8 mouse cellular contexts compared by ENCODE assay signal in the genomic region with DNA sequence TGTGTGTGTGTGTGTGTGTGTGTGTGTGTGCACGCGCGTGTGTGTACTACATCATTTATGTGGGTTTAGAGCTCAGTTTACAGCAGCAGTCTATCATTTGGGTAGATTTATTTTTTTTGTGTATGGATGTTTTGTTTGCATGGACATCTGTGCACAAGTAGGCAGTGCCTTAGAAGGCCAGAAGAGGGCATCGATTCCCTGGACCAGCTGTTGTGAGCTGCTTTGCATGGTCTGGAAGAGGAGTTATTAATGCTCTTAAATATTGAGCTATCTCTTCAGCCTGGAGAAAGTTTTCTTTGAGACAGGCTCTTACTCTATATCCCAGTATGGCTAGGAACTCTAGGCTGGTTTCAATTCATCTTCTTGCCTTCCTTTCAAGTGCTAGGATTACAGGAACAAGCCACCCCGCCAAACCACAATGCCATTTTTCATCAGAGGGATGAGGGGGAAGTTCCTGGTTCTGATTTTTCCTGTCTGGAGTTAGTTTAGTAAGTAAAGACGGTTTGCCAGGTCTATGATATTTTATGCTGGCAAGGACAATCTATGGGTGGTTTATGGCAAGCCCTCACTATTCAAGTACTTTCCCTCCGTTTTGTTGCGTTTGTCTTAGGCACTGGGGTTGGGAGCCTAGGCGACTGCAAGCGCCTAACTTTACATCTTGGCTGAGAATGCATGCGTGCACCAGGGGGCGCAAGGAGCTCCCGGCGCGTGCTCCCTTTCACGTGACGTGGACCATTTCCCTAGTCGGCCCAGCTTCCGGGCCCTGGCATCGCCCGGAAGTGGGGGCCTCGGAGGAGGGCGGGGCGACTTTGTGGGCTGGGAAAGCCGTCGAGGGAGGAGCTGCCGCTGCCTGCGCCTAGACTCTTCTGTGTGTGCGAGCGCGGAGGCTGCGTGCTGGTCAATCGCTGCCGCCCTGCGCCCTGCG. TPM values are rescaled to one million over a fixed set of nuclear protein-coding genes. Genes with fewer than 3 reads are reported as not detected.
DNase-seq lines count a peak whose midpoint lies in the region; ATAC-seq and TF ChIP-seq lines count a peak whose summit lies in the region.

A gene (plus strand): TSS at position 859 of the 925 bp plus-strand sequence.

- 0 out of 2 replicates have a peak, but pooled peaks cover 4% of the 10 kb centered on the region for H3K36me3 ChIP-seq in hindbrain, embryonic 13.5 days

- CTCF ChIA-PET in Patski (lab: Charles Lee): interaction anchor here (1.0 to 2.2 kb wide), 24 partner anchors 9 to 160 kb away, joined by 3 to 13 read pairs (median 3); a partner anchor contains a TSS

- no peak for DNase-seq in Patski (ENCODE audit: low read depth, low spot score)
- DNase-seq in cerebellum, postnatal 14 days: peak; percentile 89
- peak; percentile 84 for DNase-seq in frontal cortex, postnatal 14 days (ENCODE audit: low spot score in 2 of 2)
- DNase-seq in layer of hippocampus, postnatal 36 days: peak; percentile 80 to 88
- peak; percentile 95 for DNase-seq in lung, postnatal 36 days
- DNase-seq in retina, postnatal 1 day: peak; percentile 95
- DNase-seq in urinary bladder, adult 18-20 months (ENCODE audit: low spot score in 2 of 2): peak; percentile 71 to 83

- H3K9me3 ChIP-seq in hindbrain, embryonic 13.5 days: no peaks in the 10 kb centered on the region

- 17% methylated on average over 36 of the region's 36 CpGs for WGBS in hindbrain, embryonic 13.5 days

- TF ChIP-seq CTCF in Patski (IDR thresholded peaks at IDR 0.05): peak; percentile 65

- peaks cover 24% of the 10 kb centered on the region for H3K27me3 ChIP-seq in Patski
- H3K27me3 ChIP-seq in hindbrain, embryonic 13.5 days: no peaks in the 10 kb centered on the region

- H3K4me3 ChIP-seq in hindbrain, embryonic 13.5 days: peak within 1 kb of the TSS; percentile 54

- peaks cover 14% of the 10 kb centered on the region for H3K4me1 ChIP-seq in hindbrain, embryonic 13.5 days (replicated peaks)

- peak within 1 kb of the TSS; percentile 72 for H3K9ac ChIP-seq in hindbrain, embryonic 13.5 days

- POLR2A ChIA-PET in Patski (lab: Charles Lee): interaction anchor here (0.6 to 2.0 kb wide), 2 partner anchors 70 to 160 kb away, joined by 3 to 6 read pairs; a partner anchor contains a TSS

- in situ Hi-C loops in Patski (cut with MboI; ENCODE audit: low pct_unique_long_range_greater_than_20kb): no loop called here

- ATAC-seq in Patski: peak; percentile 95
- peak; percentile 97 for ATAC-seq in hindbrain, embryonic 13.5 days (ENCODE audit: low FRiP score)

- peak within 1 kb of the TSS; percentile 44 for H3K27ac ChIP-seq in hindbrain, embryonic 13.5 days

- H3K4me2 ChIP-seq in hindbrain, embryonic 13.5 days: peak within 1 kb of the TSS; percentile 55

RNA-seq across cellular contexts. Expression of the gene that starts here (rescaled TPM):
- polyA plus RNA-seq in Patski (2021): 19.9 TPM
- polyA plus RNA-seq in hindbrain, embryonic 13.5 days (2015; fragmentation: Nextera tagmentation; extraction: Ambion mirVana): 17.6 and 17.9 TPM in 2 replicates
- 1 to 10 TPM; 8.4 to 8.9 TPM for total RNA-seq in layer of hippocampus, postnatal 36 days (2021)
